Mouse (Mus musculus) gastrocnemius, adult 18-20 months (tissue): Measurements from ENCODE around the gene Rnase9. TPM values are rescaled to one million over a fixed set of nuclear protein-coding genes. Genes with fewer than 3 reads are reported as not detected.
A peak's percentile ranks its signal among the peaks of the same experiment; 100 is the strongest.
"Not testable (repeated sequence)": the region's sequence is repeated elsewhere in the genome, so short reads cannot be mapped to it uniquely, and the experiment has no call there.

Source experiments
- DNase-seq: peaks from one replicate; pipeline ENCODE4 v3.0.0; 2021; ENCODE audit warnings: low spot score
- total RNA-seq, 2 experiments: library from RNA; stranded (reverse); gene quantifications; 2 replicates each; pipeline ENCODE4 v1.2.3; 2021

Gene Rnase9
- total RNA-seq, 2 experiments from 2014 or later, result not detected

- DNase-seq, result no peak
These were observed 10.3 kb upstream of the Rnase9 start for GRCm38 (mm10) chr14:51051941-51052340.

- DNase-seq, result no peak
These were observed 8.4 kb upstream of the Rnase9 start, which contains the start of gene Rnase11 for GRCm38 (mm10) chr14:51050063-51050462. TSS of gene Rnase11 (minus strand) at chr14:51050163.

GRCm38 (mm10) chr14:51047846-51048245 is 6.2 kb upstream of the Rnase9 start:
- no peak for DNase-seq

GRCm38 (mm10) chr14:51036214-51036613 is 5.5 kb downstream of the Rnase9 start:
- DNase-seq, result no peak

GRCm38 (mm10) chr14:51035206-51035605 is 6.5 kb downstream of the Rnase9 start:
- no peak for DNase-seq

GRCm38 (mm10) chr14:51027387-51028155 is 14.1 kb downstream of the Rnase9 start:
- no peak for DNase-seq

GRCm38 (mm10) chr14:51026391-51027133 is 15.1 kb downstream of the Rnase9 start:
- peak; percentile 75 for DNase-seq

- no peak for DNase-seq
These were observed 16.8 kb downstream of the Rnase9 start for GRCm38 (mm10) chr14:51024820-51025219.

- DNase-seq, result no peak
These were observed 18.2 kb downstream of the Rnase9 start for GRCm38 (mm10) chr14:51023457-51023856.

- peak; percentile 62 for DNase-seq
These were observed 24.4 kb downstream of the Rnase9 start for GRCm38 (mm10) chr14:51017256-51017655.

GRCm38 (mm10) chr14:51015780-51016179 is 25.9 kb downstream of the Rnase9 start:
- DNase-seq, result no peak

- DNase-seq, result not testable (repeated sequence)
These were observed 26.9 kb downstream of the Rnase9 start for GRCm38 (mm10) chr14:51014724-51015123.

- no peak for DNase-seq
These were observed 32.1 kb downstream of the Rnase9 start for GRCm38 (mm10) chr14:51009572-51009971.

GRCm38 (mm10) chr14:51008781-51009180 is 32.9 kb downstream of the Rnase9 start:
- no peak for DNase-seq

- DNase-seq, result peak; percentile 58
These were observed 33.6 kb downstream of the Rnase9 start for GRCm38 (mm10) chr14:51007914-51008713.

- no peak for DNase-seq
These were observed 34.4 kb downstream of the Rnase9 start, which contains the start of gene Rnase10 for GRCm38 (mm10) chr14:51007152-51007801. TSS of gene Rnase10 (plus strand) at chr14:51007751.

- DNase-seq, result no peak
These were observed 43.5 kb downstream of the Rnase9 start for GRCm38 (mm10) chr14:50997999-50998666.

- DNase-seq, result no peak
These were observed 44.6 kb downstream of the Rnase9 start for GRCm38 (mm10) chr14:50997088-50997487.

GRCm38 (mm10) chr14:50991037-50991436 is 50.6 kb downstream of the Rnase9 start:
- no peak for DNase-seq
